Mouse (Mus musculus) cortical plate, adult 2 months (tissue): ENCODE results near the gene Mta1. TPM values are rescaled to one million over a fixed set of nuclear protein-coding genes. Genes with fewer than 3 reads are reported as not detected.

Source experiments
- H3K27ac ChIP-seq: fragments of 200-500 bp; 2 replicates; pipeline ENCODE4 v1.5.1; 2012; ENCODE audit warnings: low read length, control low read depth, inconsistent platforms; ENCODE audit not compliant: insufficient read depth
- H3K4me1 ChIP-seq: fragments of 200-500 bp; 2 replicates; pipeline ENCODE4 v1.6.1; 2011; ENCODE audit warnings: low read length; ENCODE audit not compliant: control insufficient read depth, insufficient read depth
- H3K4me3 ChIP-seq: fragments of 200-500 bp; 2 replicates; pipeline ENCODE4 v1.5.1; 2011; ENCODE audit warnings: mild to moderate bottlenecking, low read length, control low read depth; ENCODE audit not compliant: insufficient read depth
- CTCF ChIP-seq: fragments of 200-500 bp; IDR thresholded peaks from 2 replicates; pipeline ENCODE4 v1.5.1; 2011; ENCODE audit warnings: mild to moderate bottlenecking, control low read depth, low read length; ENCODE audit not compliant: insufficient read depth; ENCODE audit errors: extremely low read depth
- POLR2A ChIP-seq: fragments of 200-500 bp; IDR thresholded peaks from 2 replicates; pipeline ENCODE4 v1.6.1; 2011; ENCODE audit warnings: mild to moderate bottlenecking, low read length, control low read depth; ENCODE audit not compliant: insufficient read depth; ENCODE audit errors: extremely low read depth
- polyA plus RNA-seq: library from polyadenylated mRNA; depleted of rRNA; stranded (reverse); fragments of >200 nt; gene quantifications from 2 replicates; pipeline ENCODE4 v1.2.3, GENCODE M21; 2012

The Mta1 gene
- polyA plus RNA-seq, 1 experiment: 68.7 TPM

- Histone ChIP-seq H3K4me1 (peaks cover 1% of the 10 kb centered on the region; the same call in 1 of the 2 replicates), H3K4me3 (peak overlapping the region; percentile 38), H3K27ac (no peak overlapping the region)
- TF ChIP-seq CTCF (no peak), POLR2A (no peak)
Observed at GRCm38 (mm10) chr12:113151661-113152271, 53.7 kb downstream of the Mta1 start.

GRCm38 (mm10) chr12:113152272-113152661 is 54.2 kb downstream of the Mta1 start:
- Histone ChIP-seq H3K27ac (no peak overlapping the region), H3K4me1 (no peaks in the 10 kb centered on the region), H3K4me3 (peak overlapping the region; percentile 38)
- TF ChIP-seq CTCF: no peak
- TF ChIP-seq POLR2A: no peak

- TF ChIP-seq POLR2A (no peak), CTCF (no peak)
- Histone ChIP-seq H3K27ac (no peak overlapping the region), H3K4me3 (no peak overlapping the region), H3K4me1 (no peaks in the 10 kb centered on the region)
Observed at GRCm38 (mm10) chr12:113152991-113153525, 55.0 kb downstream of the Mta1 start.

GRCm38 (mm10) chr12:113153971-113154370 is 55.9 kb downstream of the Mta1 start:
- H3K4me1 ChIP-seq: no peaks in the 10 kb centered on the region
- TF ChIP-seq CTCF: no peak
- no peak for TF ChIP-seq POLR2A
- H3K4me3 ChIP-seq: no peak overlapping the region
- no peak overlapping the region for H3K27ac ChIP-seq

GRCm38 (mm10) chr12:113154747-113155075 is 56.6 kb downstream of the Mta1 start:
- no peak overlapping the region for H3K27ac ChIP-seq
- no peak for TF ChIP-seq POLR2A
- no peak for TF ChIP-seq CTCF
- H3K4me3 ChIP-seq: peak overlapping the region; percentile 37; the same call in 1 of the 2 replicates
- H3K4me1 ChIP-seq: no peaks in the 10 kb centered on the region

- Histone ChIP-seq H3K27ac (peak overlapping the region; percentile 14), H3K4me1 (no peaks in the 10 kb centered on the region), H3K4me3 (peak overlapping the region; percentile 37)
- no peak for TF ChIP-seq CTCF
- TF ChIP-seq POLR2A: no peak
Observed at GRCm38 (mm10) chr12:113155076-113155771, 57.1 kb downstream of the Mta1 start.

GRCm38 (mm10) chr12:113155887-113156539 is 57.9 kb downstream of the Mta1 start, which contains the start of gene Tedc1:
TSS of gene Tedc1 (plus strand) at chr12:113156421.
- TF ChIP-seq CTCF (peak; percentile 77), POLR2A (peak; percentile 41; the same call in 1 of the 2 replicates)
- peak within 1 kb of the TSS; percentile 37 for H3K4me3 ChIP-seq
- no peaks in the 10 kb centered on the region for H3K4me1 ChIP-seq
- peak within 1 kb of the TSS; percentile 14 for H3K27ac ChIP-seq

GRCm38 (mm10) chr12:113156540-113156929 is 58.5 kb downstream of the Mta1 start:
- Histone ChIP-seq H3K27ac (no peak overlapping the region), H3K4me1 (no peaks in the 10 kb centered on the region), H3K4me3 (peak overlapping the region; percentile 19)
- TF ChIP-seq CTCF: no peak
- TF ChIP-seq POLR2A: no peak

- Histone ChIP-seq H3K4me1 (no peaks in the 10 kb centered on the region), H3K4me3 (no peak overlapping the region), H3K27ac (no peak overlapping the region)
- no peak for TF ChIP-seq POLR2A
- TF ChIP-seq CTCF: no peak
Observed at GRCm38 (mm10) chr12:113157002-113157401, 58.9 kb downstream of the Mta1 start.
